Mouse (Mus musculus) forebrain, embryonic 14.5 days (tissue): ENCODE data around the gene Extl2. TPM values are rescaled to one million over a fixed set of nuclear protein-coding genes. Genes with fewer than 3 reads are reported as not detected.
A peak's percentile ranks its signal among the peaks of the same experiment; 100 is the strongest.

Source experiments
- ATAC-seq: fragments of 200-750 bp; cut with Nextera tagmentation; 2 replicates; pipeline ENCODE4 v1.8.0; 2017; ENCODE audit warnings: mild to moderate bottlenecking, moderate library complexity
- DNase-seq: peaks from one replicate; pipeline ENCODE4 v3.0.0-alpha.2; 2015; ENCODE audit warnings: low spot score
- H3K27ac ChIP-seq: fragments of 300-500 bp; sonication (generic); 2 replicates; pipeline ENCODE4 v1.5.1; 2014; ENCODE audit warnings: low read depth, mild to moderate bottlenecking, control low read depth, low read length, moderate library complexity
- H3K27me3 ChIP-seq: fragments of 300-500 bp; sonication (generic); replicated peaks from 2 replicates; pipeline ENCODE4 v1.6.1; 2014; ENCODE audit warnings: low read length, control low read depth, mixed read lengths; ENCODE audit not compliant: control insufficient read depth, insufficient read depth
- H3K36me3 ChIP-seq: fragments of 300-500 bp; sonication (generic); 2 replicates; pipeline ENCODE4 v1.6.1; 2014; ENCODE audit warnings: low read length, control low read depth; ENCODE audit not compliant: control insufficient read depth, insufficient read depth
- H3K4me1 ChIP-seq: fragments of 300-500 bp; sonication (generic); 2 replicates; pipeline ENCODE4 v1.6.1; 2014; ENCODE audit warnings: antibody characterized with exemption, low read length, control low read depth; ENCODE audit not compliant: control insufficient read depth, insufficient read depth
- H3K4me2 ChIP-seq: fragments of 300-500 bp; sonication (generic); 2 replicates; pipeline ENCODE4 v1.6.1; 2014; ENCODE audit warnings: mild to moderate bottlenecking, control low read depth, low read length
- H3K4me3 ChIP-seq: fragments of 300-500 bp; sonication (generic); 2 replicates; pipeline ENCODE4 v1.5.1; 2014; ENCODE audit warnings: low read depth, low read length, control low read depth
- H3K9ac ChIP-seq: fragments of 300-500 bp; sonication (generic); 2 replicates; pipeline ENCODE4 v1.6.1; 2014; ENCODE audit warnings: mild to moderate bottlenecking, low read length, control low read depth, moderate library complexity
- H3K9me3 ChIP-seq: fragments of 300-500 bp; sonication (generic); replicated peaks from 2 replicates; pipeline ENCODE4 v1.6.1; 2016; ENCODE audit warnings: low read length, control low read depth, mixed read lengths; ENCODE audit not compliant: control insufficient read depth
- WGBS: fragments of 180-500 bp; shearing (Covaris S2); extraction: QIAGEN DNeasy Blood & Tissue Kit; methylation state at CpG from one replicate; pipeline ENCODE4 v1.1.7; 2014; 5-methylcytosine and 5-hydroxymethylcytosine counted together
- polyA plus RNA-seq: library from polyadenylated mRNA; unstranded; fragments of >200 nt; fragmentation: Nextera tagmentation; extraction: Ambion mirVana; gene quantifications from 2 replicates; pipeline ENCODE4 v1.2.1, GENCODE M21; 2014

The Extl2 gene
- polyA plus RNA-seq, 1 experiment from 2014 or later = 29.9 TPM

DNA sequence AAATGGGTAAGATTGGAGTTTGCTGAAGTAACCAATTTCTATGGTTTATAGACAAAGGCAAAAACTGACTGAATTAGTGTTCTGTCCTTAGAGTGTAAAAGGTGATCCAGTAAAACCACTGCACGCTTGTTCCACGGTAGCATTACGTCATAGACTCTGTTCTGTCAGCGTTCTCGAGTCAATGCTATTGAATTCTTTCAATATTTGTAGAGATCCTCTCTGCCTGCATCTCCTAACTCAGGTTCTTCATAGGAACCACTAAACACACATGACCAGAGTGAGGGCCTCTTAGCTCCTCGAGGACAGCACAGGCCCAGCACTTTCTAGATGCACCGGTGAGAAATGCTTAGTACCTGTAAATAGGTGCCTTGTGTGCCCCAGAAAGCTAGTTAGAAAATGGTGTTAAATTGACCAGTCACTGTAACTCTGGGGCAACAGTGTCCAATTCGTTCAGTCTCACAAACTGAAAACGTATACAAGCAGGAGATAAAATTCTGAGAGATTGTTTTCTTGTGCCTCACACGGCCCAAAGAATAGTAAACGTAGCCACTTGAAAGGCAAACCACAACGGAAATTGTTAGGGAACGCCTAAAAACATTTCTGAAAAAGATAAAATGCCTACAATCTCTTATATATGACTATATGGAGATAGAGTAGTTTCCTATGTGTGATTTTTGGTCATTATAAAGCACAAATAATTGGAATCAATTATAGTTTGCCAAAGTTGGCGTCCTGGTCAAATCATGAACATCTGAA, 35.2 kb upstream of the Extl2 start:
- H3K4me3 ChIP-seq = no peak overlapping the region
- H3K4me1 ChIP-seq = no peaks in the 10 kb centered on the region
- H3K36me3 ChIP-seq = peaks cover 47% of the 10 kb centered on the region
- no peaks in the 10 kb centered on the region for H3K27me3 ChIP-seq
- H3K9me3 ChIP-seq = no peaks in the 10 kb centered on the region
- ATAC-seq = no peak
- H3K9ac ChIP-seq = no peak overlapping the region
- 94% methylated on average over 14 of the region's 14 CpGs for WGBS
- H3K4me2 ChIP-seq = no peak overlapping the region
- H3K27ac ChIP-seq = no peak overlapping the region
- DNase-seq = no peak

DNA sequence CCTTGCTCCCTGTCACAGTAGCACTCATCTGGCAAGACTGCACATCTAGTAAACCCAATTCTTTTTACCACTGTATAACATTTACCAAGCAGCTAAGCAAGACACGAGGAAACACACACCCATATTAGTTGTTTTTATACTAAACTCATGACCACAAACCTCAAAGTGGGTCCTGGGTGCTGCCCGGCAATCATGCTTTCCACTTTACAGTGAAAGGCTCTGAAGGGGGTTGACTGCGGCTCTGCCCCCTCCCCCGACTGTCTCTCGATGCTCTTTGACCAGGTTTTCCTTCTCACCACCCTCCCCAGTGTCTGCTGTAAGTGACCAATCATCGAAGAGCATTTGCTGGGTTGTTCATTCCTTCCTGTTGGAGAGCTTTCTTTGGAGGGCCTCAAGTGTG, 33.0 kb upstream of the Extl2 start:
- H3K27ac ChIP-seq = no peak overlapping the region
- H3K4me3 ChIP-seq = no peak overlapping the region
- 90% methylated on average over 6 of the region's 6 CpGs for WGBS
- H3K27me3 ChIP-seq = no peaks in the 10 kb centered on the region
- H3K36me3 ChIP-seq = peaks cover 54% of the 10 kb centered on the region
- ATAC-seq (no peak), DNase-seq (no peak)
- H3K9ac ChIP-seq = no peak overlapping the region
- no peak overlapping the region for H3K4me2 ChIP-seq
- no peaks in the 10 kb centered on the region for H3K4me1 ChIP-seq
- H3K9me3 ChIP-seq = no peaks in the 10 kb centered on the region

DNA sequence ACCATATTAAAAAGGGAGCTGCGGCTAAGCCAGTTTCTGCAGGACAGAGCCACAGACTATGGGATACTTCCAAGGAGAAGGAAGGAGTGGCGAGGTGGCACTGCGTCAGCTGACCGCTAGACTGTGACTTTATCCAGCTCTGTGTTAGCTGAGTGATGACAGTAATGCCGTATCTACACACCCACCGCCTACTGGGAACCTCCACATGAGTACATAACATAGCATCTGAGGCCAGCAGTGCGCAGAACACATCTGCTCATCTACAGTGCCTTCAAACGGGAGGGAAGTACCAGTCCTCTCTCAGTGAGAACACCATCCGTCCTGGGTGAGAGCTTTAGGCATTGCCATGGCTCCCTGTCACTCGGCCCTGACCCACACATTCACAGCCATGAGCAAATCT, 32.3 kb upstream of the Extl2 start:
- no peaks in the 10 kb centered on the region for H3K9me3 ChIP-seq
- H3K9ac ChIP-seq = no peak overlapping the region
- DNase-seq (no peak), ATAC-seq (no peak)
- no peaks in the 10 kb centered on the region for H3K27me3 ChIP-seq
- H3K36me3 ChIP-seq = peaks cover 57% of the 10 kb centered on the region
- H3K27ac ChIP-seq = no peak overlapping the region
- no peak overlapping the region for H3K4me3 ChIP-seq
- 95% methylated on average over 10 of the region's 10 CpGs for whole genome bisulfite sequencing
- no peak overlapping the region for H3K4me2 ChIP-seq
- H3K4me1 ChIP-seq = no peaks in the 10 kb centered on the region

DNA sequence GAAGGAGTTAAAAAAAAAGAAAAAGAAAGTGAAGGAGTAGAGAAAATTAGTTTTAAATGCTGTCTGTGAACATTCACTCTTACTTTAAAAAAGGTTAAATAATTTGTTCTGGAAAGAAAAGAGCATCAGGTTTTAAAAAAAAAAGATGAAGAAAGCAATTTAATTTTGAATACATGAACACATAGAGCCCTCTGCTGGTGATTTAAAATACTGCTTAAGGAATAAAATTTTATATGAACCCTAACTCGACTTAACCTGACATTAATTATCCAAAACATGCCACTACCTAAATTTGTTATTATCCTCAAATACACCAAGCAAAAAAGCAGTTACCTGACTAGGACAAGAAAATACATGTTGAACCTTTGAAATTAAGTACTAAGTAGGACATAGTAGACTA, 28.3 kb upstream of the Extl2 start:
- no peaks in the 10 kb centered on the region for H3K4me1 ChIP-seq
- H3K4me3 ChIP-seq = no peak overlapping the region
- H3K9me3 ChIP-seq = no peaks in the 10 kb centered on the region
- no peak overlapping the region for H3K27ac ChIP-seq
- WGBS = 29% methylated on average over 1 of the region's 1 CpGs
- no peak overlapping the region for H3K9ac ChIP-seq
- peaks cover 60% of the 10 kb centered on the region for H3K36me3 ChIP-seq
- no peaks in the 10 kb centered on the region for H3K27me3 ChIP-seq
- no peak overlapping the region for H3K4me2 ChIP-seq
- peak; percentile 79 for DNase-seq
- ATAC-seq = no peak

DNA sequence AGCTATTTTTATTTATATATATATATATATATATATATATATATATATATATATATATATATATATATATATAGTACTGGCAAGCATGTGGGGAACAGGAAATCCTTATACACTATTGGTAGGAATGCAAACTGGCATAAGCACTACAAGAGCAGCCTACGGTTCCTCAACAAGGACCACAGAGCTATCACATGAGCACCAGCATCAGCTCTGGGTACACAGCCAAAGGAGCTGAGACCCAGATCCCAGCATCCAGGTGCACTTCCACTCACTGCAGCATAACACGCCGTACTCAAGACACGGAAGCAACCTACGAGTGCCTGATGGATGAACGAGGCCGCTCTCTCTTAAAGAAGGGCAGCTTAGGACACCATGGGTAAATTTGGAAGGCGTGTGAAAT, 24.0 kb upstream of the Extl2 start:
- no peaks in the 10 kb centered on the region for H3K4me1 ChIP-seq

DNA sequence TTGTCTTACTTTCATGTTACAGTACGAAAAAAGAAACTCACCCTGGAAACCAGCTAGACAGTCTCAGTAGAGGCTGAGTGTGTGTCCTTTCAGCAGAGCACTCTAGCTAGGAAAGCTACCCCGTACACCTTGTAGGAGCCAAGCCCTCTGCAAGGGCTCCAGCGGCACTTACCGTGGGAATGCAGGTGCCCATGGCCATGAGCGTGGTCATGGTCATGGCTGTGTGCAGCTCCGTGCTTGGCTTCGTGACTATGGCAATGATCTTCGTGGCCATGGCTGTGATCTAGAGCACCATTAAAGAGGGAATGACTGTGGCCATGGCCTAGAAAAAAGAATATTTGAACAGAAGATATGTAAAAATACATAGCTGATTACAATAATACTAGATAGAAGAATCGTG, 22.6 kb upstream of the Extl2 start:
- Histone ChIP-seq H3K9ac (no peak overlapping the region), H3K4me2 (no peak overlapping the region), H3K4me3 (no peak overlapping the region), H3K36me3 (peaks cover 62% of the 10 kb centered on the region), H3K27me3 (no peaks in the 10 kb centered on the region), H3K9me3 (no peaks in the 10 kb centered on the region), H3K4me1 (no peaks in the 10 kb centered on the region), H3K27ac (no peak overlapping the region)
- DNase-seq = no peak
- 94% methylated on average over 9 of the region's 9 CpGs for WGBS
- ATAC-seq = no peak

More for the DNA sequence above, 24.0 kb upstream of the Extl2 start:
- H3K27ac ChIP-seq = no peak overlapping the region
- DNase-seq = no peak
- no peak overlapping the region for H3K4me2 ChIP-seq
- H3K9me3 ChIP-seq = no peaks in the 10 kb centered on the region
- no peaks in the 10 kb centered on the region for H3K27me3 ChIP-seq
- H3K4me3 ChIP-seq = no peak overlapping the region
- peaks cover 59% of the 10 kb centered on the region for H3K36me3 ChIP-seq
- no peak overlapping the region for H3K9ac ChIP-seq
- ATAC-seq = no peak
- WGBS = 98% methylated on average over 8 of the region's 8 CpGs

DNA sequence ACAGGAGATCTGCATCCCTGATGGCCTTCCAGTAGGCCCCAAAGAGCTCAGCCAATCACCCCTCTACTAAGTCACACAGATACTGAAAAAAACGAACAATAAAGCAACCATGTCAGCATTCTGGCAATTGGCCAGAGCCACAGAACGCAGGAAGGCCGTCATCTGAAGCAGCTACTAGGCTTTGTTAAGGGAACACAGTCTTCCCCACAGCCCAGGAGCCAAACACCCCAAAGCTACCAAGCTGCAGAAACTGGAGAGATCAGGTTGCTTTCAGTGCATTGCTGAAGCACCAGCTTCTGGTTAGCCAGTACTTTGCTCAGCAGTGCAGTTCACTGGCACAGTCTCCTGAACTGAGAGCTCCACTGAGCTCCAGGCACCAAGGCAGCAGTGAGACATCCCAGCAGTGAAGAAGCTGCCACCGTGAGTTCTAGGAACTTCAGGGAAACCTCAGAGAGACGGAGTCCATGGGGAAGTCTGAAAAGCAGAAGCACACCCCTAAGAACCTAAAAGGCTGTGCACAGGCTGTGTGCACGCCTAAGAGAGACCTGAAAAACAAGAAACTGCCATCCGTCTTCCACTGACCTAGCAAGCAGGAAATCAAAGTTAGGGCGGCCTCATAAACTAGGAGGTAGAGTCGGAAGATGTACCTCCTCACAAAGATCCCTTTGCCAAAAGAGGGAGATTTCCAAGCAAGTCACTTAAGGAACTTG, 21.9 kb upstream of the Extl2 start:
- Histone ChIP-seq H3K9me3 (no peaks in the 10 kb centered on the region), H3K4me1 (no peaks in the 10 kb centered on the region), H3K4me2 (no peak overlapping the region), H3K4me3 (no peak overlapping the region), H3K9ac (no peak overlapping the region), H3K27me3 (no peaks in the 10 kb centered on the region), H3K36me3 (peaks cover 66% of the 10 kb centered on the region), H3K27ac (no peak overlapping the region)
- WGBS = 70% methylated on average over 9 of the region's 9 CpGs
- ATAC-seq (no peak), DNase-seq (peak; percentile 29)

DNA sequence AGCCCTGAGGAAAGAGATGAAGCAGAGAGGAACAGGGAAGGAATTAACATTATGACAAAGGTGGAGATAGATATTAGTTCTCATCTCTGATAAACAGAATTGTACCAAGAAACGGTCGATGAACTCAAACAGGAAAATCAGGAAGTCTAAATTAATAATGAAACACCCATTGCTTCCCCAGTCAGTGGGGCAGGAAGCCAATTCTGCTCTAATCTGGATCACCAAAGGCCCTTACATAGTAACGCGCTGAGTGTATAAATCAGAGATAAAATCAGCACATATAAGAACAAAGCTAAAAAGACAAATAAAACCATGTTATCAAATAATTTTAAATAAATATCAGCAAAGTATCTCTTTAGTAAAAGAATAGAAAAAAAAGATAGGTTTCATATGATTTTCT, 15.2 kb upstream of the Extl2 start:
- Histone ChIP-seq H3K27ac (no peak overlapping the region), H3K27me3 (no peaks in the 10 kb centered on the region), H3K4me2 (no peak overlapping the region), H3K9me3 (no peaks in the 10 kb centered on the region), H3K4me3 (no peak overlapping the region), H3K4me1 (no peaks in the 10 kb centered on the region), H3K36me3 (peaks cover 34% of the 10 kb centered on the region), H3K9ac (no peak overlapping the region)
- DNase-seq (no peak), ATAC-seq (no peak)
- 95% methylated on average over 4 of the region's 4 CpGs for WGBS

DNA sequence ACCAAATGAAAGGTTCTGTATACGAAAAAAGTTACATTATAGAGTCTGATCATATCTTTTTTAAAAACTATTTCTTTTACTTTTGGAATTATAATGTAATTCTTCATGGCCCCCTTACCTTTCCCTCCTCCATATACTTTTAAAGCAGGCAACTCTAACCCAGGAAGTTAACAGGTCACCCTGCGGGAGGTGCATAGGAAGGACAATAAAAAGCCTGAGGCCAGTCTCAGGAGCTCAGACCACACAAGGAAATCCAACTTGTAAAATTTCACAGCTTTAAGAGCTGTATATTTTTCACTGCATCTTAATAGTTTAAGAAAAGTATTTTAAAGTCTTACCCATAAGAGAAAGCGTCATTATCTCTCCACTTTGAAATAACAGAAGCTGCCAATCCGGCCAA, 14.7 kb upstream of the Extl2 start:
- Histone ChIP-seq H3K4me3 (no peak overlapping the region), H3K9ac (no peak overlapping the region), H3K36me3 (peaks cover 33% of the 10 kb centered on the region), H3K4me1 (no peaks in the 10 kb centered on the region), H3K27ac (no peak overlapping the region), H3K27me3 (no peaks in the 10 kb centered on the region), H3K9me3 (no peaks in the 10 kb centered on the region), H3K4me2 (no peak overlapping the region)
- no peak for ATAC-seq
- DNase-seq = no peak
- WGBS = 89% methylated on average over 4 of the region's 4 CpGs
